Mouse (Mus musculus) lung, postnatal 0 days (tissue): ENCODE measurements around the gene Coro2b.

Source experiments
- CTCF ChIP-seq: IDR thresholded peaks from 2 replicates; pipeline ENCODE4 v1.5.1; 2016; ENCODE audit warnings: antibody characterized with exemption, mild to moderate bottlenecking
- EP300 ChIP-seq: IDR thresholded peaks from 2 replicates; pipeline ENCODE4 v1.6.1; 2016; ENCODE audit warnings: antibody characterized with exemption, mild to moderate bottlenecking, control low read depth

DNA sequence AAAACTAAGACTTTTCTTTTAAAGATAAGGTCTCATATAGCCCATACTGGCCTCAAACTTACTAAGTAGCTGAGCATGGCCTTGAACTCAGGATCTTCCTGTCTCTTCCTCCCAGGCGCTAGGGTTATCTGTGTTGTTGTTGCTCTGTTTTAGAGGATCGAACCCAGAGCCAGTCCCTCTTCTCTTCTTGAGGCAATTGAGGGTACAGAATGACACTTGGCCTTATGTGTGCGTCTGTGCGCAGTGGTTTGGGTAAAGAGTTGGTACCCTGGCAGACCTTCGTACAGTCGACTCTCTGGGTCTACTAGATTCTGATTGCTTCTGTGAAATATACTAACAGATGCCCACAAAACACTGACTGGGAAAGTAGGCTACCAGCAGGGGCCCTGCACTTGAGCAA is 114.9 kb downstream of the Coro2b start:
- TF ChIP-seq CTCF: no peak
- TF ChIP-seq EP300: no peak
